Mouse (Mus musculus) v-Abl transformed pro-B cells (cell line): Measurements from ENCODE around the gene Pde11a.

ENCODE experiments used
- in situ Hi-C, 2 experiments: fragments of 400-800 bp; cut with MboI; formaldehyde crosslinking; loops; one replicate each; pipeline ENCODE4 v1.15.1; 2025; ENCODE audit not compliant: unreplicated experiment in 2 of 2

Gene Pde11a

GRCm38 (mm10) chr2:76220364-76221108, 118.0 kb downstream of the Pde11a start:
- in situ Hi-C loops, result no loop called here

- in situ Hi-C loops, result no loop called here
These were observed 119.0 kb downstream of the Pde11a start for GRCm38 (mm10) chr2:76219540-76219939.

DNA sequence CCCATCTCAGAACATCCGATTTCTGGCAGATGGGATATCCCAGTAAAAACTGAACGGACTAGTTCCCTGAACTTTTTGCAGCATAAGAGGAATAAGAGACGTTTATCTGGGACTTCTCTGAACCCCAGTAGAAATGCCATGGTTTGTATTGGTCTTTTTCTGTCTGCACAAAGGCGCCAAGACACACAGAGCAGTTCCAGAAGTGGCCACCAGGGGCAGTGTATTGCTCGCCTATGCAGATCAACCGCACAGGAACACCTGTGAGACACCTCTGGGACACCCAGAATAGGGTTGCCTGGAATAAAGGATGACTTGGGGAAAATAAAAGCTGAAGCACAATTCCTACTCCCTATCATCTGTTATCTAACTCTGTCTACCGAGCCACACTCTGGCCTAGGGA, 122.4 kb downstream of the Pde11a start:
- in situ Hi-C loops, result no loop called here

DNA sequence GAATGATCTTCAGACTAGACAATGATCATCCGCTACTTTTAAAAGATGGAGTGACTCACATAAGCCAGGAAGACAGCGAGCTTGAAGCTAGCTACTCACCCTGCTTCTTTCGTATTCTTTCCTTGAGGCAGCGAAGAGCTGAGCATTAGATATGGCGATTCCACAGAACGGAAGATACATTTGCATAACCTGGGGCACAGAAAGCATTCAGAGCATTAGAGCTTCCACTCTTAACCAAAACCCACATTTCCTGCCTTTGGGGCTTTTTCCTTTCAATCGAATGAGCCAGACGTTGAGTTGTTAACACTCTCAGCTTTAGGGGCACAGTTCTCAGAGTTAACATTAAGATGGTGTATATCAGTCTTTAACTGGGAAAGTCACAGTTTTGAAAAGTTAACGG, 123.4 kb downstream of the Pde11a start:
- in situ Hi-C loops, result no loop called here

- in situ Hi-C loops, result no loop called here
These were observed 153.4 kb downstream of the Pde11a start for GRCm38 (mm10) chr2:76185126-76185525.

GRCm38 (mm10) chr2:76162822-76163221, 175.8 kb downstream of the Pde11a start:
- in situ Hi-C loops, result no loop called here

- in situ Hi-C loops, result no loop called here
These were observed 179.6 kb downstream of the Pde11a start for GRCm38 (mm10) chr2:76158973-76159372.

- in situ Hi-C loops, result no loop called here
These were observed 197.4 kb downstream of the Pde11a start for GRCm38 (mm10) chr2:76141136-76141535.

GRCm38 (mm10) chr2:76132983-76133382, 205.6 kb downstream of the Pde11a start:
- in situ Hi-C loops, result no loop called here

- in situ Hi-C loops, result no loop called here
These were observed 208.5 kb downstream of the Pde11a start for GRCm38 (mm10) chr2:76129933-76130627.

DNA sequence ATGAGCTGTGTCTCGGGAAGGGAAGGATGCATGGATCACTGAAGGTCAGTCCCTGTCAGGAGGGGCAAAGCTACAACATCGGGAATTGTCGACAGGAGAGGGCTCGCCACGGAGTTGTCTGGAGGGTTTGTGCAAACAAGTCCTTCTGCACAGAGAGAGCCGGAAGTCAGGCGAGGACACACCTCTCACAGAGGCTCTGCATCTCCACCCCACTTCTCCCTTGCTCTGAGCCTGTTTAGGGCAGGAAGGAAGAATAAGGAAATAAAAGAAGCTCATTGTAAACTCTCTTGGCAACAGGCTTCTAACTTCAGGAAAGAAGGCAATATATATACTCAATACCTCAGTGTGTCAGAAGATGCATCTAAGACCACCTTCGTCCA, 209.5 kb downstream of the Pde11a start:
- in situ Hi-C loops, result no loop called here

DNA sequence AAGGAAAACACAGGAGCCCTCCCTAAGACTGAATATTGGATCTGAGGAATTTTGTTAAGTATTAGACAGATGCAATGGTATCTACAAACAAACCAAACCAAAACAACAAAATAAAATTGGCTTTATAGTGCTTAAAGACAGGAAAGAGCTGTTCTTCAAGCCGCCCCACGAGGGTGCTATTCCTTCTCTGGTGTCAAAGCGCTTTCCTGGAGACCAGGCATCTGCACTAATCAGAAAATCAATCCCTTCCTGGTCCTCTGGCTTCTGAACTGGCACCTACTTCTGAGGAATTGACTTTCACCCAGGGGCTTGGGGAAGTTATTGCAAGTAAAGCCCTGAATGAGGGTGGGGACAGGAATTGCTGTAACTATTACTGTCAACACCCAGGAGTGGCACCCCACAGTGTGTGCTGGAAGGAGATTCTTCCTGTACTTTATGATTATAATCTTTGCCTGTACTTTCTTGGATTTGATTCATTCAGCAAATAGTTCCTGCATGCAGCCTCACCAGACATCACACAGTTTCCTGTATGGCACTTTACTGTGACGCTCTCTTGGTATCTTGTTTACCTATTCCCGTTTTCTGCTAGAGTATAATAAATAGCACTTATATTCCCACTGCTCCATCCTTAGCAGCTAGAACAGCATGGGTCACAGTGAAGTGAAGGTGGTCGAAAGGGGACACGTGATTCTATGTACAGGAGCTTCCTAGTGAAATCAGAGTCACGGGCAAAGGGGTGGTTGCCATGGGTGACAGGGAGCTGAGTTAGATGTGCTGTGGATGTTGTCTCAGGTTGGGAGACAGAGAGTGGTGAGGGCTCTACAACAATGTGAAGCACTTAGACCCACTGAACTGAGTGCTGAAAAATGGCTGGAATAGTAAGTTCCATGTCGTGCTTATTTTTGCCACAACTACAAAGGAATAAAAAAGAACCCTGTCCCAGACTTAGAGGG, 210.2 kb downstream of the Pde11a start:
- in situ Hi-C loops, result no loop called here

GRCm38 (mm10) chr2:76126651-76127050, 211.9 kb downstream of the Pde11a start:
- in situ Hi-C loops, result no loop called here

DNA sequence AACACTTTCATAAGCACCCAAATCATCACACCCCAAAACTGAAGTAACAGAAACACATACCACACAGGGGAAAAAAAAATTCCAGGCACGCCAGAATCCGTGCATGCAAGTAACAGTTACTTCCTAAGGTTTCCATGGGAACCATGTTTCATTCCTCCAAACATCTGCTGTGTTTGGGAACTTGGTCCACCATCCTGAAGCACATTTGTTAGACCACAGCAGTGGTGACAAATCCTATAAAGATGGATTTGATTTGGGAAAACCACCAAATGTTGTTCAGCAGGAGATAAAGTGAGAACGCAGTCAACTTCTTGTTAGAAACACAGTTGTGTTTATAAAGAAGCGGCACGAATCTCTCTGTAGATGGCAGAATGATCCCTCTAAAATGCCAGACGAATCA, 213.8 kb downstream of the Pde11a start:
- in situ Hi-C loops, result loop anchor here (25.0 kb wide), 5 partner anchors 238 to 1587 kb away; no protein-coding TSS in a partner anchor

DNA sequence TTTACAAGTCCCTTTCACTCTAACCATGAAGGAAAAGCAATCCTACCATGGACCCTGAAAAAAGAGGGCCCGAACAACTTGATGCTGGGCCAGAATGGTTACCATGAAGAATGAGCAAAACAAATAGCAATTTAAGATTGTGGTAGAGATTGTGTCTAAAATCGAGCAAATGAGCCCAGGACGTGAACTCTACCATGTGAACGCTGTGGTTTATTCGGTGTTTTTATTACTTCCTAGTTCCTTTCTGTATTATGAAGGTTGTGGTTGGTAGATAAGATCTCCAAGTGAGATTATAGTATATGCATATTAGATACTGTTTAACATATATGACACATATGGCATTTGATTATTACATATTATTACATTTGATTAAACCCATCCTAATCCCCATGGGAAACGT, 216.4 kb downstream of the Pde11a start:
- in situ Hi-C loops, result loop anchor here (25.0 kb wide), 5 partner anchors 235 to 1590 kb away; no protein-coding TSS in a partner anchor

- in situ Hi-C loops, result loop anchor here (10.0 to 25.0 kb wide), 6 partner anchors 233 to 1592 kb away; no protein-coding TSS in a partner anchor
These were observed 218.7 kb downstream of the Pde11a start for GRCm38 (mm10) chr2:76119848-76120247.

DNA sequence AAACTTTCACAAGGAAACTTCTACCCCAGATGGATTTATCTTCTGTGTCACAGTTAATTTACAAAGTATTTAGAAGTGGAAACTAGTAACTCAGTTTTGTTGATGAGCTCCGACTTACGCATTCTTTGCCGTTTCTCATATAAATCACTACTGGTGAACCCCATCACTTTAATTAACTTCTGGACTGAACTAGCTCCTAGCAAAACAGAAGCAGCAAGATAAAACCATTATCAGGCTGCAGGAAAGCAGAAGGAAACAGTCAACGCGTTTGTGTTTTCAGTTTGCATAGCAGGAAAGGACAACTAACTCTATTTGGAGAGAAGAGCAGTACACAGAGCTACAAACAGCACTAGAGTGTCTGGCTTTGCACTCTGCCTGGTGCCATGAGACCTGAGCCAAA, 220.1 kb downstream of the Pde11a start:
- in situ Hi-C loops, result loop anchor here (10.0 to 25.0 kb wide), 6 partner anchors 231 to 1594 kb away; no protein-coding TSS in a partner anchor

DNA sequence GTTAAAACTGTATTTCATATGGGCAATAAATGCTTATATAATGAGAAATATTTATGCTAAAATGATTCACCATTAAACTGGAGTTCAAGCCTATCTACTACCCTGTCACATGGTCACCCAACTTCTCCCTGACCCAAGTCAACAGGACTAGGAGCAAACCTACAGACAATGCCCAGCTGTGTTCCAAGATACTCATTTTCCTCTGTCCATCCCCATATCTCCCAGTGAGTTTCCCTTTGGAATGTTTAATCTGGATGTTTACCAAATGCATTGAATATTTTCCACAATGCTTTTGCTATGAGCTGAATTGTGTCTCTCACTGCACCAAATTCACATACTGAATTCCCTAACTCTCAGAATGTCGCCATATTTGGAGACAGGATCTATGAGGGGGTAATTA, 221.4 kb downstream of the Pde11a start:
- in situ Hi-C loops, result loop anchor here (10.0 to 25.0 kb wide), 6 partner anchors 230 to 1595 kb away; no protein-coding TSS in a partner anchor

- in situ Hi-C loops, result loop anchor here (10.0 to 25.0 kb wide), 6 partner anchors 228 to 1597 kb away; no protein-coding TSS in a partner anchor
These were observed 222.9 kb downstream of the Pde11a start for GRCm38 (mm10) chr2:76115696-76116095.

- in situ Hi-C loops, result loop anchor here (10.0 to 25.0 kb wide), 6 partner anchors 227 to 1598 kb away; no protein-coding TSS in a partner anchor
These were observed 223.8 kb downstream of the Pde11a start for GRCm38 (mm10) chr2:76114734-76115133.
